Mouse (Mus musculus): Measurements from ENCODE around the gene Paqr5.

The Paqr5 gene

GRCm38 (mm10) chr9:61910526-61911256, 116.0 kb downstream of the Paqr5 start:
- DNase-seq (ENCODE audit: low read depth, low spot score), result no peak

DNA sequence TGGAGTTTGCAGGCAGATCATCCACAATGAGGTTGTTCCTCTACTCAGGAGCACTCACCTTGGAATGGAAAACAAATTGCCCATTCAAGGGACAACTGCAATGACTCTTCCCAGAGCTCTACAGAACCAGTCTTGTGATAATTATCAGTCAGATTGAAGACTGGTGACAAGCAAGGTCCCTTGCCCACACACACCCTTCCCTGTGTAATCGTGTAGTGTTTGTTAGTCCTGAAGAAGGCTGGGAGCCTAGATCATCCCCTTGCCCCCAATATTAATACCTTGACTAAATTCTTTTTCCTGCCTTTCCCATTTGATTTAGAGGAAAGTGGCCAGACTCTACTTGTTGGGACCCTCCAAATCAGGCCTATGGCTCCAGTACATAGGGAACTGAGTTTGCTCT, 117.0 kb downstream of the Paqr5 start:
- DNase-seq (ENCODE audit: low read depth, low spot score), result no peak

GRCm38 (mm10) chr9:61908832-61909407, 117.7 kb downstream of the Paqr5 start:
- DNase-seq (ENCODE audit: low read depth, low spot score), result no peak

DNA sequence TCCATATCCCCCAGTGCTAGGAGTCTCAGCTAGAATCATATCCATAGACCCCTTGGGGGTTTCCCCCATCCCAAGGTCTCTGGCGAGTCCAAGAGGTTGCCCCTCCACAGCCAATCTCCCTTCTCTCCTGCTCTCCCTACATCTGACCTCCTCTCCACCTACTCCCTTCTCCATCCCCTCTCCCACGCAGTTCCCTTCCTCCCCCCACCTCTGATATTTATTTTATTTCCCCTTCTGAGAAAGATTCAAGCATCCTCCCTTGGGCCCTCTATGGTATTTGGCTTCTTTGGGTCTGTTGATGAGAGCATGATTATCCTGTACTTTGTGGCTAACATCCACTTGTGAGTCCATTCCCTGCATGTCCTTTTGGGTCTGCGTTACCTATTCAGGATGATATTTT, 118.3 kb downstream of the Paqr5 start:
- DNase-seq (ENCODE audit: low read depth, low spot score), result no peak

- DNase-seq (ENCODE audit: low read depth, low spot score), result no peak
These were observed 118.9 kb downstream of the Paqr5 start for GRCm38 (mm10) chr9:61907621-61908295.

DNA sequence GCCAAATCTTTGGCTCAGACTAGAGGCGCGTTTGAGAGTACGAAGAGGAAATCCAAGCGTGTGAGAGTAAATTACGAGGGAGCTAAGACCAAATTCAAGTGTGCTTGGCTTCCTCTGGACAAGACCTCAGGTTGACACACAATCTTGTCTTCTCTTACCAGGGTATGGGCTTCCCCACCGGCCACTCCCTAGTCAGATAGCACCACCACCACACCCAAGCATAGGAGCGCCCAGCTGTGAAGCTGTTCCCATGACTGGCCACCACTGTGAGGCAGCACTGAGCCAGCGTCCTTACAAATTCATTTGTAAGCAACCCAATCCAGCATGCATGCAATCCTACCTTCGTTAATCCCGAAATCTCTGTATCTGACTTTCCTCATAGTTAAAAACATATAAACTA, 119.7 kb downstream of the Paqr5 start:
- no peak for DNase-seq (ENCODE audit: low read depth, low spot score)

DNA sequence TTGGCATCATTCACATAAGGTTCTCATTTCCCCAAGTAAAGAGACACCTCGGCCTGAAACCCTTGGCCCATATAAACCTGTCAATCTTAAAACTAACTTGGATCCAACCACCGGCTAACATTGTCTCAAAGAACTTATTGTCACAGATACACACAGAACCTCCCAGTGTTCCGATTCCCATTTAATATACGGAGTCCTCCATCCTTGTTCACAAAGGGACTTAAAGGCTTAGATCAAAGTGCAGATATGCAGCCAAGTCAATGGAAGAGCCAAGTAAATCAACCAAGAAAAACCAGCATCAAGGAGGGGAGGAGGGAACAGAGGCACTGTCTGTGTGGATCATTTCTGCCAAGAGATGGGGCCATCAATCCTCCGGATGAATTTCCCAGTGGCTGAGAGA, 121.1 kb downstream of the Paqr5 start:
- DNase-seq (ENCODE audit: low read depth, low spot score), result no peak

DNA sequence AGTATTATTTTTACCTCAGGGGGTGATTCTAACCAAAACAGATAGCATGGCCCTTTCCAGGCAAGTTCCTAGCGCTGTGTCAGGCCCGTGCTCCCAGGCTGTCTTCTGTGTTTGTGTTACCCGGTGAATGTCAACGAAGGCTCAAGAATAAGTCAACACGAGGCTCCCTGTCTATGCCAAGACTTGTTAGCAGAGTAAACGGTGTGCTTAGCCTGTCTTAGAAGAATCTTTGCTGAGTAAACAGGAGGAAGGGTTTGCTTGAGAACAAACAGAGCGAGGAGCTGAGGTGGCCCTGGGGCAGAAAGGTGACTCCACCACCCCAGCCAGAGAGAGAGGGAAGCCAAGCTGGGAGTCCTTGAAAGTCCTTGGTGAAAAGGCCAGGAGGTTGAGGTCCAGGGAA, 122.5 kb downstream of the Paqr5 start:
- DNase-seq (ENCODE audit: low read depth, low spot score), result no peak
